Mouse (Mus musculus): Measurements from ENCODE around the gene Hk2. TPM values are rescaled to one million over a fixed set of nuclear protein-coding genes. Genes with fewer than 3 reads are reported as not detected.

Hk2 gene
- polyA plus RNA-seq (2014; fragmentation: Illumina TruSeq; extraction: RNeasy Lipid Tissue Mini Kit (QIAGEN cat#74804); ENCODE audit: low read depth, low replicate concordance): 37.7 TPM

DNA sequence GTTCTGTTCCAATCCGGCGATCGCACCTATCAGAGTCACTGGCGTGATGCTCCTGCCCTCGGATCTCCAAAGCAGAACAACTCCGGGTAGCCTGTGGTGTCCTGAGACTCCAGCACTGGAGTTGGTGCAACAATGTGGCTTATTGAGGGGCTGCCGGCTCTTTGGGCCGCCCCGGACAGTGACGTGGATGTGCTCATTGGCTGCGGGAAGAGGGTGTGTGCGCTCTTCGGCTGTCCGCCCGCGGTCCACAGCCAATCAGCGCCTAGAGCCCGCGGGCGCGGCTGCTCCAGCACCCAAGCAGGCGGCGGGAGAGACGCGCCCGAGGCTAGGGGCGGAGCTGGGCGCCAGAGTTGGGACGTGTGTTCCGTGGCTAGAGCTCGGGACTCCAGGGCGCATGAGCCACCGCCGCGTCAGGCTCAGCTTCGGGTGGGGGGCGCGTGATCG lies at the start of gene Hk2:
TSS of gene Hk2 (minus strand) at position 134 of the 444 bp plus-strand sequence.

DNA sequence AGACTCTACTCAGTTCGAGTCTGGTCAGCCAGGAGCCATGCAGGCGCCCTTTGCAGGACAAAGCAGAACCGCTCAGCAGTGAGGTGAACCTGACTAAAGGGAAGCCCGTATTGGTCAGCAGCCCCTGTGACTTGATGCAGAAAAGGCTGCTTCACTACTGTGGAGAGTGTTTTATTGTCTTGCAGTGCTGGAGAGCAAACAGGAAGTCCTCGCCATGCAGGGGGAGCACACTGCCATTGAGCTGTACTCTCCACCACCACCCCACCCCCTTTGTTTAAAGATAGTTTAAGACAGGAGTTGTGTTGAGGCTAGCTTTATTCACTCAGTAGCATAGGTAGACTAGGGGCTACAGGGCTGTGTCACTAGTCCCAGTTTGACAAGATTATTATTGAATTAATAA lies 69.0 kb downstream of the Hk2 start, which contains the start of gene Pole4:
TSS of gene Pole4 (minus strand) at position 145 of the 400 bp plus-strand sequence.

Other genes with a start within 250 kb of the Hk2 start
- 145 TPM for gene Pole4, start 69.1 kb downstream of the Hk2 start, polyA plus RNA-seq (2014; fragmentation: Illumina TruSeq; extraction: RNeasy Lipid Tissue Mini Kit (QIAGEN cat#74804); ENCODE audit: low read depth, low replicate concordance)
- gene Sema4f, start 165.3 kb upstream of the Hk2 start, polyA plus RNA-seq (2014; fragmentation: Illumina TruSeq; extraction: RNeasy Lipid Tissue Mini Kit (QIAGEN cat#74804); ENCODE audit: low read depth, low replicate concordance): not detected
- gene M1ap, start 172.4 kb upstream of the Hk2 start, polyA plus RNA-seq (2014; fragmentation: Illumina TruSeq; extraction: RNeasy Lipid Tissue Mini Kit (QIAGEN cat#74804); ENCODE audit: low read depth, low replicate concordance): not detected